Mouse (Mus musculus) common myeloid progenitor, adult 5-6 weeks (primary cell): ENCODE measurements at regions not wholly inside any gene's neighbourhood (a gene's known extent, or its start where the extent isn't known, plus 50 kb on each side); places are given as distances from the start of the nearest gene placed in this dataset.

Experiments used
- ATAC-seq: replicated peaks from 2 replicates; pipeline ENCODE4 v1.8.0; 2016; ENCODE audit warnings: low read depth, mild to moderate bottlenecking, moderate TSS enrichment, inconsistent platforms; ENCODE audit not compliant: poor library complexity, severe bottlenecking

DNA sequence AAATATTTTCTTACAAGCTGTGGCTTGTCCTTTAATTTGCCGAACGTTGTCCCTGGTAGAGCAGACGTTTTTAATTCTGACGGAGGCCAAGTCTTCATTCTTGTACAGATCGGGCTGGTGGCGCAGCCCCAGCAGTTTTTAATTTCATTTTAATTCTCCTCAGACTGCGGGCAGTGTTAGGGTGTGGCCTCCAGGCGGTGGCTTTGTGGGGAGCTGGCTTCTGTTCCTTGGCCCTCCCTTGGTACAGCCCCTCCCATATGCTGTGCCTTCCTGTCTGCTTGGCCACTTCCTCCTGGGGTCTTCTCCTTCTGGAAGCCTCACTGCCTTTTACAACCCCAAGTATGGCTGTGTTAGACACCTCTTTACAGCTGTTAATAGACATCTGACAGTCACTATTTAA lies 189.7 kb upstream of the Zfp507 start:
- ATAC-seq = peak; percentile 74; the same call in 1 of the 2 replicates

DNA sequence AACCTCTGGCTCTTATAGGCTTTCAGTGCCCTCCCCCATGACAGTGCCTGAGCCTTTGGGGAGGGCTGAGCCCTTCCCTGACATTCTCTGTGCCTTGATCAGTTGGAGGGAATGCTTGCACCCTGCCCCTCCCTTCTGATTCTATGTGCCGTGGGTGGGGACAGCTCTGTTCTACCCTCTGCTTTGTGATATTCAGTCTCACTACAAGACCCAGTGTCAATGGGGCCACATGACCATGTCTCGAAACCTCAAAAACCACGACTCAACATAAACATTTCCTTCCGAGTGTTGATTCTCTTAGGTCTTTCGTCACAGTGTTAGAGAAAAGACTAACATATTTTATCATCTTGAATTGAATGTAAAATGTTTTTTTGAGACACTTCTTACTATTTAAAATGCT lies 188.3 kb upstream of the Zfp507 start:
- ATAC-seq = peak; percentile 64

DNA sequence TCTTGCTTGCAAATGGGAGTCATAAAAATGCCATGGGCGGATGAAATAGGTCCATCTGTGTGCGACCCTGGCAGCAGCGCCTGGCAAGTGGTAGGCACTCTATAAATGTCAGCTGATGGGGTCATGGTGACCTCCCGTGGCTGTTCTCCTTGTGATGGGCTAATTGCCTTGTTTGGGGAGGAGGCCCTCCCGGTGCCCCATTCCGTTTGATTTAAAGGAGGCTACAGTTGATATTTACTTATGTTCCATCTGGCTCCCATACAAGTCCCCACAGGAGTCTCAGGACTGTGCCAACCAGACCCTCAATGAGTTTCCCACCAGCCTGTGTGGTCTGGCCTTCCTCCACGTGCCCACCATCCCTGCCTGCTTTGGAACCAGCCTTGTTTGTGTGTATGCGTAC lies 186.7 kb upstream of the Zfp507 start:
- no peak for ATAC-seq

DNA sequence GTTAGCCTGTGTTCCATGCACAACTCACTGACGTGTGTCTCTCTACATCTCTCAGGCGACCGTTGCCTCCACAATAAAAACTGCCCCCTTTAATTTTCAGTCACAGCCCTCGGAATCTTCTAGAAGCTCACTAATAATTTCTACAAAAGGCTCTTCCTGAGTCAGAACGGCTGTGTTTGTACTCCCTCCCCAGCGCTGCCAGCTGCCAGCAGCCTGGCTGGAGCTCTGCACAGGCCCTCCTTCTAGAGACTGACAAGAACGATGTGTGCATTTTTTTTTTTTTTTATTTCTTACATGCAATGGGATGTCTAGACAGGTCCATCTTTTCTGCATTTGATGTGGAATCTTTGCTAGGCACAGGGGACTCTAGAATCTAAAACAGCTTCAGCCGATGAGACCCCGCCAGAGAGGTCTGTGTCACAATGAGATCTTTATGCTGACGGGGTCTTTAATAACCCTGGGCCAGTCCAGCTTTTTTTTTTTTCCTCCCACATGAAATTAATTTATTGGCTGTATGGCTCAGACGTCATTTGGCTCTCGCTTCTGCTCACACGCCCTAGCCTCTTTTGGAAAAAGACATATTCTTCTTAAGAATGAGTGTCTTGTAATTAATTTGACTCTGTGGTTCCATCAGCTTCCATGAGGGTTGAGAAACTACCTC lies 185.8 kb upstream of the Zfp507 start:
- ATAC-seq = no peak

DNA sequence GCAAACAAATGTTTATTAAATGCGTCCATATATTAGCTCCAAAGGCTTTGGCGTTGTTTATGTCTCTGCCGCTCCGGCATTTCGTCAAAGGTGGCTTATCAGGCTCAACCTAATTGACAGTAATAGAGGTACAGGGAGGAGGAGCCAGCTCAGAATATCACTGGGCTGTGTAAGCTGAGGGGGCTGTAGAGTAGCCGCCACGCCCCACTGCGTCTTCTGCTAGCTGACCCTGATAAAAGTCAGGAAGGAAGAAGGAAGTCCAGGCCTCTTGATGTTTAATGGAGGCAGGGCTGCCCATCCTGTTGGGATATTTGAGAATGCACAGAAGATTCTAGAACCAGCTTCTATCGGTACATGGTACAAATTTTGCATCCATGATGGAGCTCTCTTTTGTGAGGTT lies 175.2 kb upstream of the Zfp507 start:
- ATAC-seq = no peak

DNA sequence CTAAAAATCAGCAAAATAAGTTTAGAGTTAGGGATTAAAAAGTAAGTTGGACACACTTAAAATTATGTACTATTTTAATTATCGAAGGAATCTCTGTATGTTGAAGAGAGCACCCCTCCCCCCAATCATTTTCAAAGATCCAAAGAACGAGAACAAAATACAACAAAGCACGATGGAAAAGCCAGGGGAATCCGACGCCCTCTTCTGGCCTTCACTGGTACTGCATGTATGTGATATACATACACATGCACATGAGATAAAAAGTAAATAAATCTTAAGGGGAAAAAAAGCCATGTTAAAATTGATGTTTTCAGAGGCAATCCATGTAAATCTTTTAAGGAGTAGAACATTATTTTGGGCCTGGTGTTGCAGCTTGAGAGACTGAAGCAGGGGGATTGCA lies 155.9 kb upstream of the Zfp507 start:
- ATAC-seq = no peak

DNA sequence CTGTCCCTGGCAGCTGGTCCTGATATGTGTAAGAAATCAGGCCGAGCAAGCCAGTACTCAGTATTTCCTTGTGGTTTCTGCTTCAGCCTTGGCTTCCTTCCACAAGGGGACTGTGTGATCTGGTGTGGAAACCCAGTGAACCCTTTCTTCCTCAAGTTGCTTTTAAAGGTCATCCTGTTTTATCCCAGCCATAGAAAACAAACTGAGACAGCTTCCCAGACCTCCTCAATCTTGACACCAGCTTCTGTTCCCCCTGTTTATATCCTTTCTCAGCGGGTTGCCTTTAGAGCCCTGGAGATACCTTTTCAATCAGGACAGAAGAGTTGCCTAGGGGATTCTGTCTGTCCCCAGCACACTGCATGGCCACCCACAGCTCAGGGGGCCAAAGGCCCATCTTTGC lies 155.2 kb upstream of the Zfp507 start:
- ATAC-seq = no peak

DNA sequence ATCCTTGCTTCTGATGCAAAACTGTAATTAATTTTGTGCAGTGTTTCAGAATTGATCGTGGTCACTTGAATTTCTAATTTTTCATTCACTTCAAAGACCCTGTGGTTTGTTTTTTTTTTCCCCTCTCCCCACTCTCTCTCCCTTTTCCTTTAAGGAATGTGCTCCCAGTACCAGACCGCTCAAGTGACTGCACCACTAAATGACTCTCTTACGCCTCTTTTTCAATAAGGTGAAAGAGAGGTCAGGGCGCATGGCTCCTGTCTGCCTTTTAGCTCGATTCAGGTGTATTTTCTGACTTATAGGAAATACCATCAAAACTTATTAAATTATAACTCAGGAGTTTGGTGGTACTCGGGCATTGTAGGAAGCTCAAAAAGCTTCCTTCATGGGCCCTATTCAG lies 146.0 kb upstream of the Zfp507 start:
- no peak for ATAC-seq

DNA sequence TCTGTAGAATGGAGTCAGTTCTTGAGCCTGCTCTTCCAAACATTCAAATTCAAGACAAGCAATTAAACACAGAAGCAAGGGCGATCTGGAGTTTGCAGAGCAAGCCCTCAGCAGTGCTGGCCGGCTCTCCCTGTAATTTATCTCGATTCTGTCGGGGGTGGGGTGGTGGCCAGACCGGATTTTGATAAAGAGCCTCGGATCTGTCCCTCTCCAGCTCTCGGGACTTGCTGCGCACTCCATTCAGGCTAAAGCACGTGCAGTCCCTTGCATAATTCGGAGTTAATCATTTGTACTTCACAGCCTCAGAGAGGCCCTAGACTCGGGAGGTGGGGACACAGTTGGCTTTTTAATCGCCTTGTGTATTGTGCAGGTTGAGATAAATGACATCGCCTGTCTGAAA lies 145.6 kb upstream of the Zfp507 start:
- ATAC-seq = no peak

DNA sequence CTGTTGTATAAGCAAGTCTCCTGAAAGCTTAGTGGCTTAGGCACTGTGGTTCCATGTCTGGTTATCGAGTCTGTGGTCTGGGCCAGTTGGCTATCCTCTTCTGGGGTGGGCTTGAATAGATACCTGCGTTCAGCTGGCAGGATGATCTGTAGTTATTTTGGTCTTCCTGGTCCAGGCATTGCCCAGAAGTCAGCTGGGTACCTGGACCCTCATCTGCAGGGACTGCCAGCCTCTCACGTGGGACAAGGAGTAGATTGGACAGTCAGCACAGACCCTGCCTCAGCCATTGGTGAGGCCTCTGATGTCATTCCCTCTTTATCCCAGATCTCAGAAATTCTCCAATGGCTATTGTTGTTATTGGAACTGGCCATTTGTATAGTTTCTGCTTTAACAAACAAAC lies 138.3 kb upstream of the Zfp507 start:
- ATAC-seq = no peak

DNA sequence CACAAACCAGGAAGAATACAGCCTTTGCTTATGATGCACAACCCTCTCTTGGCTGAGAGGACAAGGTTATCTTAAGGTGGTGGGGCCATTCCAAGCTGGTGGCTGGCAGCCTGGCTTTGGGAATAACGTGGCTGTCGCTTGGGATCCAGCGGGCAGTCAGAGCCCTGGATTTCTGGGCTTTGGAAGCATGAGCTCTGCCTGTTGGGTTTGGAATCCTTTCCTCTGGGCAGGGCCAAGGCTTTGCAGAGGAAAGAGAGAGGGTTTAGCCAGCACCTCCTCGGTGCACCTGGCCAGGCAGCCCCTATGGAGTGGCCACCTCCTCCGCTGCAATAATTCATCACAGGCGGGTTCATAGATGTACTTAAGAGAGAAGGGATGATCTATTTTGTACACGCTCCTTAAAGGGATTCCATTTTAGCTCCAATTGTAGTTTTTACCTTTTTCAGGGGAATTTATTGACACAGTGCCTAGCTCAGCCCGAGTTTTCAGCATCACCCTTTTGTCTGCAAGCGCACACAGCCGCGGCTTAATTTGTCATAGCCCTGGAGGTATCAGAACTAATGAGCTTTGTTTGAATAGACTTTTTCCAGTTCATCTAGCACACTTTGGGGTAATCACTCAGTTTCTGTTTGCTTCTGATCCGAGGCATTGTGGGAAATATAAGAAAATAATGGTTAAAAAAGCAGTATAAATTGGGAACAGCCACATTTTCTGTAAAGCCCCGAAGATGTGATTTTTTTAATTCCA lies 135.5 kb upstream of the Zfp507 start:
- no peak for ATAC-seq

DNA sequence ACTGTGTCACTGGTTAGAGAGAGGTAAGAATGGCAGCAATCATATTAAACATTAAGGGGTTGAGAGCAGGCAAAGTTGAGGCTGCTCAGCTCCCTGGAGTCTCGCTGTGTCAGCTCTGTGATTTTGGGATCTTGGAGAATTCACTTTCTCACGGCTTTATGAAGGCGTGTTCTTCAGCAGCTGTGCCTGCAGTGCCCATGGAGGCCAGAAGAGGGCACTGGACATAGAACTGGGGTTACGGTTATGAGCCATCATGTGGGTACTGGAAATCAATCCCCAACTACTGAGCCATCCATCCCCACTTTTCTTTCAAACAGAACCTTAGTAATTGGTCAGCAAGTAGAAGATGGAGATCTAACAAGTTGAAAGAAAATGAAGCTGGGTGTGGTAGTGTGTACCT lies 123.9 kb upstream of the Zfp507 start:
- ATAC-seq = no peak

DNA sequence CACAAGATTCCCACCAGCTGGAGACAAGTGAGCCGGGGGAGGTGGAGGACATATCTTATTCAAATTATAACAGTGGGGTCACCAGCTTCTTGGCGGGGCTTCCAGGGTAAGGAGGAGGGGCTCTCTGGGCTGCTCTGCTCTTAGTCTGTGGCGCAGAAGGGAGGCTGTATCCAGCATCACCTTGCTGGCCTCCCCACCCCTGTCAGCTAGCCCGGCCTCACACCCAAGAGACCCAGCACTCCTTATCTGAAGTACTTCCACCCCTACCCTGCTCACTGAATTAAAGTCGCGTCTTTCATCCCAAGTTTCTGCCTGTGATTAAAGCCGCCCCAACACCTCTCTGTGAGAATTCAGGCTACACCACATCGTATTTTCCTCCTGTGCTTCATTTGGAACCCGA lies 119.8 kb upstream of the Zfp507 start:
- no peak for ATAC-seq

DNA sequence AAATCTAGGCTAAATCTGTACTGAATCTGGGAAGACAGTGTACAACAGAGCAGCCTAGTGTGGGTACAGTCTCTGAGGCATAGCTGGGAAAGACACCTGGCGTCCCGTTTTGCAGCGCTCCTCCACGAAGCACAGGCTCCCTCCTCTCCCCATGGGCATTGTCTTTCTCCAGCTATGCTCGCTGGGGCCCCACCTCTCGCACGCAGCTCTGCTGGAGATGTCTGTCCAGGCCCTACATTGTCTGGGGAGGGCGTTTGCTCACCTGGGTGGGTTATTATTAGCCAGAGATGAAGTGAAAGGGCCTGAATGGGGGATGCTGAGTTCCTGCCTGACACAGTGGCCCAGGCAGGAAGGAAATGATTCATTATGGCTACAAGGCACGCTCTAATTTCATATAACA lies 118.1 kb upstream of the Zfp507 start:
- ATAC-seq = no peak

DNA sequence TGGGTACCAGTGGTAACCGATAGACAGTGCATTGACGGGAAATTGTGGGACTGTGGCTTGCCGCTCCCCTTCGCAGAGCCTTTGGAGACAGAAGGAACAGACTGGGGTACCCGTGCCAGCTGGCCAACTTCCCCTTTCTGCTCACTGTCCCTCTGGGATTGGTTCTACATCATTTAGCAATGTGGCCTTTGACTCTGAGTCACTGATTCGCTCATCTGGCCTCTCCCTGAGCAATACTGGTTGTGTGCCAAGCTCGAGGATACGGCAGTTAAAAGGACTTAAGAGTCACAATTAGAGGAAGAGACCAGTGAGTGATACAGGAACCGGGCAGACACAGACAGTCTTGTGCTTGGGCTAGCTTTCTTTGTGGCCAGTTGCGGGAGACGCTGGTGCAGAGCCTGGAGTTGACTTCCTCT lies 117.4 kb upstream of the Zfp507 start:
- ATAC-seq = 0 out of 2 replicates have a peak, but pooled peaks have one; percentile 42

DNA sequence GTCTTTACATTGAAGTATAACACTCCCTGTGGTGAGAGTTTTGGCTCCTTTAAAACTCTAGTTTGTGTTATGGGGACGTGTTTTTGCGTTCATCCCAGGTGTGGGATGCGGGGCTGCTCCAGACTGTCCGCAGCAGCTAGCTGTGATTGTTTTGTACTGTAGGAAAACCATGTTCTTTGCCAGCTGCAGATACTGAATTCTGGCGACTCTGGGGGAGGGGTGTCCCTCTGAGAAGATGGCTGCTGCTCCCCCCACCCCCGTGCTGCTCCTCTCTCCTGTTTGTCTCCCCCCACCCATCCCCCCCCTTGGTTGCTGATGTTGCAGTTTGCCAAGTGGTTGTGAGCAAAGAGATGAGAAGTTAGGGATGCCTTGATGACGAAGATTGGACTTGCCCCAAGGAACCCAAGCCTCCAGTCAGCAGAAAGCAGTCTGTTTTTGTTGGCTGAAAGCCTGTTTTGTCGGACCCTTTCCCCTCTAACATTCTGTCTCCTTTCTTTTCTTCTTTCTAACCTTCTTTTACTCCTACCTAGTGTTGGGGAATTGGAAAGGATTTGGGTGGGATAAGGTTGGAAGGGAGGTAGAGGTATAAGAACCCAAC lies 107.4 kb upstream of the Zfp507 start:
- ATAC-seq = no peak

DNA sequence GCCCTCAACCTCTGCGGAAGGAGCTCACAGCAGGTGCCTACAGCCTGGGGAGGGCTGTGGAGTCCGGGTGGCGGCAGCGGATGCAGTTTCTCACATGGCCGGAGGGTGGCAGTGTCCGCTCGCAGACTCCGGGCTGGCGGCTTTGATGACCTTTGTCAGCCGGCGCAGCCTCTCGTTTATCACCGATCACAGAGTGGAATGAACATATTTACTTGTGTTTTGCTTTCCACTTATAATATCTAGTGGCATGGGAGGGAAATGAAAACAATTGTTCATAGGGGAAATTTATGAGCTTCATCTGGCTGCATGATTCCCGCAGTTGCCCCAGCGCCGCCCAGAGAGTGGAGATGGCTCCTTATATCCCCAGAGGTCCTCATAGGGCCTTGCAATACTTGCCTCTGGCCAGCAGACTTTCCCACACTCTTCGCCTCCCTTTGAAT lies 99.2 kb upstream of the Zfp507 start:
- ATAC-seq = peak; percentile 87

DNA sequence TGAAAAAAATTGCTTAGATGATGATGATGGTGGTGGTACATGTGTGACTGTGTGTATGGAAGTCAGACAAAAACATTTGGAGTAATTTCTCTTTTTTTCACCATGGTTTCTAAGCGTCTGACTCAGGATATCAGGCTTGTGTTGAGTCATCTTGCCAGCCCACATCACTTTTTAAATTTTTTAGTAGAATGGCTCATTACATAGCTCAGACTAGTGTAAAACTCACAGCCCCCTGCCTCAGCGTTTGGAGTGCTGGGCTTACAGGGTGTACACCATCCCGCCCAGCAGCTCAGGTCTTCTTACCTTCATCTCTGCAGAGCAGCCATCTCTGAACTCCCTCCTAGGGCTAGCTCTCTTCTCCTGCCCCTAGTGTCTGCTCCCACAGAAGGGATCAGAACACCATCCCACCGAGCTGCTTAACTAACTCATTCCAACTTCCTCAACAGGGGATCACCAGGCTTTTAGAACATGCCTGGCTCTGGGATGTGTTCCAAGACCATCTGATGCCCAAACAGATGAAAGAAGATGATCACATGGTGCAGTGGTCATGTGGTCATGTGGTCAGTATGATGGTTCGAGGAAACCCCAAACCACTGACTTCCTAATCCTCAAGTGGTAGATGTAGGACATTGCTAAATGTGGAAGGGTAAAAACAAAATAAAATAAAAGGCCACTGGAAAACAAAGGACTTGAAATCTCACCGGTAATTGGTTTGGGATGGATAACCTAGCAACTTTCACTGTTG lies 96.1 kb upstream of the Zfp507 start:
- ATAC-seq = no peak

DNA sequence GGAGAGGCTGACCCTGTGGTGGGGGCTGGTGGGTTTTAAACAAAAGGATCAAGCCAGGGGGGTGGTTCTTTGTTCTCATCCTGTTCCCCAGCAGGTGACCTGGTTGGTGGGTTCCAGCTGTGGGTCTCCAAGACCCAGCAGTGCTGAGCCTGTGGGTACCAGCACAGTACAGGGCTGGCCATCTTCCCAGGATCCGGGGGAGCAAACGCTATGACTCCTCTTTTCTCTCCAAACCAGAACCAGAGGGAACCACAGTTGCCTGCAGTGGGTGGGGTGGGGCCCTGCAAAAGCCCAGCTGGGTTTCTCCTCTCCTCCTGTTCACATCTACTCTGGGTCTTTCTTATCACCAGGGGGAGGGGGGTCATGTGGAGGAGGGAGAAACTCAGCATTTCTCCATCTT lies 90.5 kb upstream of the Zfp507 start:
- no peak for ATAC-seq

DNA sequence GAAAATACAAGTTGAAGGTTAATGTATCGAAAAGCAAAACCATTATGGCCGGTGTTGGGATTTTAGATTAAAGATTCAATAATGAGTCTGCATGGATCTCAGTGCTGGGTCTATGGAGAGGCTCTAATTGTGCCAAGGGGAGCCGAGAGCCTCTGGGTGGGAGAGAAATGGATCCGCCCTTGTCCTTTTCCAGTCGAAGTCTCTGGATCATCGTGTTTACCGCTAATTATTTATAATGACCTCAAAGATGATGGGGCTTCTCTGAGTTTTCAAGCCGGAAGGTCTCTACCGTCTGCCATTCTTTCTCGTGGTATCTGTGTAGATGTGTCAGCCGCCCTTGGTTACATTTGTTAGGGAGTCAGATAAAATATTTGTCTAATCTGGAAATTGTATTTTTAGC lies 83.2 kb upstream of the Zfp507 start:
- no peak for ATAC-seq
